Comparison of ENCODE assay signal across 8 mouse cellular contexts in genomic region chr9:111311843-111312441, GRCm38 (mm10). TPM values are rescaled to one million over a fixed set of nuclear protein-coding genes. Genes with fewer than 3 reads are reported as not detected.
DNase-seq lines count a peak whose midpoint lies in the region; ATAC-seq lines count a peak whose summit lies in the region.

No protein-coding gene starts in this region.

- H3K36me3 ChIP-seq in heart, embryonic 15.5 days = no peaks in the 10 kb centered on the region
- H3K36me3 ChIP-seq in forebrain, embryonic 13.5 days (ENCODE audit: poor library complexity, severe bottlenecking) = no peaks in the 10 kb centered on the region
- no peaks in the 10 kb centered on the region for H3K36me3 ChIP-seq in liver, embryonic 15.5 days (replicated peaks)

- H3K4me3 ChIP-seq in heart, embryonic 15.5 days = peak overlapping the region; percentile 52
- H3K4me3 ChIP-seq in forebrain, embryonic 13.5 days = peak overlapping the region; percentile 54
- H3K4me3 ChIP-seq in liver, embryonic 15.5 days (replicated peaks) = peak overlapping the region; percentile 35

- intact Hi-C loops in heart, postnatal 25 days (cut with DNase I) = no loop called here

- H3K4me1 ChIP-seq in heart, embryonic 15.5 days (replicated peaks) = peaks cover 16% of the 10 kb centered on the region
- peaks cover 16% of the 10 kb centered on the region for H3K4me1 ChIP-seq in forebrain, embryonic 13.5 days
- H3K4me1 ChIP-seq in liver, embryonic 15.5 days (replicated peaks) = peaks cover 16% of the 10 kb centered on the region

- no peak overlapping the region for H3K27ac ChIP-seq in heart, embryonic 15.5 days
- no peak overlapping the region for H3K27ac ChIP-seq in forebrain, embryonic 13.5 days
- H3K27ac ChIP-seq in liver, embryonic 15.5 days (replicated peaks) = no peak overlapping the region

- peaks cover 61% of the 10 kb centered on the region for H3K27me3 ChIP-seq in heart, embryonic 15.5 days
- peaks cover 70% of the 10 kb centered on the region for H3K27me3 ChIP-seq in forebrain, embryonic 13.5 days
- H3K27me3 ChIP-seq in liver, embryonic 15.5 days = peaks cover 67% of the 10 kb centered on the region

- WGBS in heart, embryonic 15.5 days = 3% methylated on average over 69 of the region's 98 CpGs
- 1% methylated on average over 76 of the region's 98 CpGs for WGBS in forebrain, embryonic 13.5 days
- WGBS in liver, embryonic 15.5 days (ENCODE audit: insufficient replicate concordance) = 2% methylated on average over 91 of the region's 98 CpGs

- no peak; the same call in 1 of the 2 replicates for ATAC-seq in heart, embryonic 15.5 days (replicated peaks; ENCODE audit: insufficient number of reproducible peaks, insufficient read depth, low FRiP score, low read depth)
- peak; percentile 72 for ATAC-seq in forebrain, embryonic 13.5 days
- no peak for ATAC-seq in liver, embryonic 15.5 days (ENCODE audit: insufficient read depth)

- 0 out of 2 replicates have a peak, but pooled peaks cover 2% of the 10 kb centered on the region for H3K9me3 ChIP-seq in heart, embryonic 15.5 days (replicated peaks)
- no peaks in the 10 kb centered on the region for H3K9me3 ChIP-seq in forebrain, embryonic 13.5 days (replicated peaks)
- H3K9me3 ChIP-seq in liver, embryonic 15.5 days (replicated peaks) = no peaks in the 10 kb centered on the region

- no peak for DNase-seq in heart, postnatal 25 days (ENCODE audit: low spot score)
- DNase-seq in R1 (ENCODE audit: low read depth, low spot score) = peak; percentile 14
- DNase-seq in urinary bladder, postnatal 25 days (ENCODE audit: low spot score) = no peak
- no peak for DNase-seq in lung, postnatal 36 days
- DNase-seq in gastrocnemius, postnatal 25 days = no peak

- peak overlapping the region; percentile 90 for H3K4me2 ChIP-seq in heart, embryonic 15.5 days
- peak overlapping the region; percentile 89 for H3K4me2 ChIP-seq in forebrain, embryonic 13.5 days
- H3K4me2 ChIP-seq in liver, embryonic 15.5 days = peak overlapping the region; percentile 60

- H3K9ac ChIP-seq in heart, embryonic 15.5 days = 0 out of 2 replicates have a peak overlapping the region, but pooled peaks have one; percentile 3
- peak overlapping the region; percentile 60 for H3K9ac ChIP-seq in forebrain, embryonic 13.5 days
- no peak overlapping the region for H3K9ac ChIP-seq in liver, embryonic 15.5 days

RNA-seq across cellular contexts. Expression of gene Trank1, which starts 0.4 kb away (rescaled TPM):
- 0.15 TPM in 1 of 2 replicates, not detected in the other for polyA plus RNA-seq in heart, embryonic 15.5 days (2015; fragmentation: Nextera tagmentation; extraction: Ambion mirVana)
- total RNA-seq in heart, postnatal 25 days (2021) = not detected
- 3.4 and 5.4 TPM in 2 replicates for polyA plus RNA-seq in forebrain, embryonic 13.5 days (2015; fragmentation: Nextera tagmentation; extraction: Ambion mirVana)
- 0.06 TPM in 1 of 2 replicates, not detected in the other for polyA plus RNA-seq in liver, embryonic 15.5 days (2015; fragmentation: Nextera tagmentation; extraction: Ambion mirVana)
- under 1 TPM; 0.05 to 0.19 TPM for total RNA-seq in gastrocnemius, postnatal 25 days (2021)

RNA-seq across cellular contexts. Expression of gene Epm2aip1, which starts 40.2 kb away (rescaled TPM):
- polyA plus RNA-seq in heart, embryonic 15.5 days (2015; fragmentation: Nextera tagmentation; extraction: Ambion mirVana) = 18.4 and 20.9 TPM in 2 replicates
- 10 to 100 TPM; 19.4 to 23.9 TPM for total RNA-seq in heart, postnatal 25 days (2021)
- polyA plus RNA-seq in forebrain, embryonic 13.5 days (2015; fragmentation: Nextera tagmentation; extraction: Ambion mirVana) = 34.0 and 40.4 TPM in 2 replicates
- 6.6 and 7.2 TPM in 2 replicates for polyA plus RNA-seq in liver, embryonic 15.5 days (2015; fragmentation: Nextera tagmentation; extraction: Ambion mirVana)
- total RNA-seq in gastrocnemius, postnatal 25 days (2021) = 10 to 100 TPM; 18.8 to 19.2 TPM

RNA-seq across cellular contexts. Expression of gene Mlh1, which starts 40.4 kb away (rescaled TPM):
- 31.4 and 34.1 TPM in 2 replicates for polyA plus RNA-seq in heart, embryonic 15.5 days (2015; fragmentation: Nextera tagmentation; extraction: Ambion mirVana)
- total RNA-seq in heart, postnatal 25 days (2021) = 1 to 10 TPM; 7.1 TPM
- polyA plus RNA-seq in forebrain, embryonic 13.5 days (2015; fragmentation: Nextera tagmentation; extraction: Ambion mirVana) = 35.1 and 41.0 TPM in 2 replicates
- polyA plus RNA-seq in liver, embryonic 15.5 days (2015; fragmentation: Nextera tagmentation; extraction: Ambion mirVana) = 21.4 and 23.6 TPM in 2 replicates
- total RNA-seq in gastrocnemius, postnatal 25 days (2021) = 1 to 10 TPM; 4.4 to 8.7 TPM
